Mouse (Mus musculus) gastrocnemius, postnatal 25 days (tissue): ENCODE data around the gene Aars. TPM values are rescaled to one million over a fixed set of nuclear protein-coding genes. Genes with fewer than 3 reads are reported as not detected.
"Not testable (repeated sequence)": the region's sequence is repeated elsewhere in the genome, so short reads cannot be mapped to it uniquely, and the experiment has no call there.

ENCODE experiments used
- DNase-seq: peaks from one replicate; pipeline ENCODE4 v3.0.0; 2022
- long read RNA-seq, 2 experiments: library from polyadenylated mRNA; stranded (forward); transcript quantifications; one replicate each; pipeline ENCODE4 v2.0.0; 2021
- total RNA-seq, 2 experiments: library from RNA; stranded (reverse); gene quantifications; 1 replicate in 1 of 2; 2 replicates in 1 of 2; pipeline ENCODE4 v1.2.3; 2021

Gene Aars
- total RNA-seq = 10 to 100 TPM; 38.8 to 47.1 TPM
- long read RNA-seq, experiment 1, full-length matches to known transcripts = 10 of 37 reads
- long read RNA-seq, experiment 1, partial matches to known transcripts = 12 of 37 reads
- long read RNA-seq, experiment 1, other reads (novel, unspliced or antisense) = 15 of 37 reads
- long read RNA-seq, experiment 2, full-length matches to known transcripts = 35 of 71 reads
- long read RNA-seq, experiment 2, partial matches to known transcripts = 16 of 71 reads
- long read RNA-seq, experiment 2, other reads (novel, unspliced or antisense) = 20 of 71 reads

GRCm38 (mm10) chr8:111032916-111033315 lies at the start of gene Aars:
Gene Aars (plus strand): TSS chr8:111033144.
- no peak for DNase-seq

- no peak for DNase-seq
Measured at GRCm38 (mm10) chr8:110987805-110988744, 44.9 kb upstream of the Aars start.

GRCm38 (mm10) chr8:110990017-110990416 lies 42.9 kb upstream of the Aars start:
- DNase-seq = peak; percentile 25

- DNase-seq = no peak
Measured at GRCm38 (mm10) chr8:110996641-110997430, 36.1 kb upstream of the Aars start.

GRCm38 (mm10) chr8:110997547-110998531 lies 35.1 kb upstream of the Aars start, which contains the start of gene Ddx19a:
Gene Ddx19a (minus strand): TSS chr8:110997800.
- DNase-seq = peak; percentile 83

GRCm38 (mm10) chr8:111010230-111010991 lies 22.5 kb upstream of the Aars start:
- DNase-seq = not testable (repeated sequence)

- DNase-seq = not testable (repeated sequence)
Measured at GRCm38 (mm10) chr8:111026609-111027008, 6.3 kb upstream of the Aars start.

GRCm38 (mm10) chr8:111027391-111027937 lies 5.5 kb upstream of the Aars start:
- peak; percentile 72 for DNase-seq

GRCm38 (mm10) chr8:111029589-111029988 lies 3.4 kb upstream of the Aars start:
- DNase-seq = no peak

GRCm38 (mm10) chr8:111030045-111030444 lies 2.9 kb upstream of the Aars start:
- DNase-seq = no peak

- DNase-seq = no peak
Measured at GRCm38 (mm10) chr8:111031572-111031971, 1.4 kb upstream of the Aars start, which contains the start of gene Ddx19b. Gene Ddx19b (minus strand): TSS chr8:111031751.

GRCm38 (mm10) chr8:111033482-111034215 lies 705 bp downstream of the Aars start:
- DNase-seq = peak; percentile 98

GRCm38 (mm10) chr8:111034276-111034675 lies 1.3 kb downstream of the Aars start:
- DNase-seq = no peak

- DNase-seq = no peak
Measured at GRCm38 (mm10) chr8:111036591-111036990, 3.6 kb downstream of the Aars start.

- DNase-seq = no peak
Measured at GRCm38 (mm10) chr8:111042546-111042945, 9.6 kb downstream of the Aars start.

- DNase-seq = no peak
Measured at GRCm38 (mm10) chr8:111044003-111044734, 11.2 kb downstream of the Aars start.

GRCm38 (mm10) chr8:111048694-111049093 lies 15.8 kb downstream of the Aars start:
- no peak for DNase-seq

- no peak for DNase-seq
Measured at GRCm38 (mm10) chr8:111049106-111049505, 16.2 kb downstream of the Aars start.
